Mouse (Mus musculus) embryonic facial prominence, embryonic 14.5 days (tissue): ENCODE results near the gene Kif19a. TPM values are rescaled to one million over a fixed set of nuclear protein-coding genes. Genes with fewer than 3 reads are reported as not detected.

Experiments used
- ATAC-seq: fragments of 200-750 bp; cut with Nextera tagmentation; 2 replicates; pipeline ENCODE4 v1.8.0; 2017; ENCODE audit warnings: low read depth, moderate number of reproducible peaks, moderate TSS enrichment
- DNase-seq: peaks from one replicate; pipeline ENCODE4 v3.0.0-alpha.2; 2015; ENCODE audit warnings: low spot score
- H3K27ac ChIP-seq: fragments of 300-500 bp; sonication (generic); replicated peaks from 2 replicates; pipeline ENCODE4 v1.5.1; 2014; ENCODE audit warnings: low read depth, mild to moderate bottlenecking, low read length, moderate library complexity
- H3K27me3 ChIP-seq: fragments of 300-500 bp; sonication (generic); replicated peaks from 2 replicates; pipeline ENCODE4 v1.6.1; 2014; ENCODE audit warnings: low read length; ENCODE audit not compliant: control insufficient read depth, insufficient read depth
- H3K36me3 ChIP-seq: fragments of 300-500 bp; sonication (generic); 2 replicates; pipeline ENCODE4 v1.6.1; 2014; ENCODE audit warnings: low read length, mixed read lengths; ENCODE audit not compliant: control insufficient read depth, insufficient read depth
- H3K4me1 ChIP-seq: fragments of 300-500 bp; sonication (generic); 2 replicates; pipeline ENCODE4 v1.6.1; 2014; ENCODE audit warnings: antibody characterized with exemption, low read length; ENCODE audit not compliant: control insufficient read depth, insufficient read depth
- H3K4me2 ChIP-seq: fragments of 300-500 bp; sonication (generic); 2 replicates; pipeline ENCODE4 v1.6.1; 2014; ENCODE audit warnings: low read depth, mild to moderate bottlenecking, low read length, moderate library complexity, mixed read lengths
- H3K4me3 ChIP-seq: fragments of 300-500 bp; sonication (generic); 2 replicates; pipeline ENCODE4 v1.5.1; 2014; ENCODE audit warnings: low read depth, mild to moderate bottlenecking, low read length
- H3K9ac ChIP-seq: fragments of 300-500 bp; sonication (generic); 2 replicates; pipeline ENCODE4 v1.6.1; 2014; ENCODE audit warnings: low read depth, mild to moderate bottlenecking, low read length, moderate library complexity, mixed read lengths
- H3K9me3 ChIP-seq: fragments of 300-500 bp; sonication (generic); 2 replicates; pipeline ENCODE4 v1.6.1; 2016; ENCODE audit warnings: low read length; ENCODE audit not compliant: control insufficient read depth
- WGBS: fragments of 180-500 bp; shearing (Covaris S2); extraction: QIAGEN DNeasy Blood & Tissue Kit; methylation state at CpG from one replicate; pipeline ENCODE4 v1.1.7; 2014; 5-methylcytosine and 5-hydroxymethylcytosine counted together
- polyA plus RNA-seq: library from polyadenylated mRNA; unstranded; fragments of >200 nt; fragmentation: Nextera tagmentation; extraction: Ambion mirVana; gene quantifications from 2 replicates; pipeline ENCODE4 v1.2.1, GENCODE M21; 2014

The Kif19a gene
- polyA plus RNA-seq: 2.1 TPM in 2 replicates

- WGBS: 2% methylated on average over 39 of the region's 51 CpGs
- Histone ChIP-seq H3K4me3 (peak within 1 kb of the TSS; percentile 41), H3K27me3 (peaks cover 9% of the 10 kb centered on the region), H3K9ac (peak within 1 kb of the TSS; percentile 45), H3K36me3 (no peaks in the 10 kb centered on the region), H3K4me1 (peaks cover 5% of the 10 kb centered on the region), H3K4me2 (peak within 1 kb of the TSS; percentile 63), H3K9me3 (no peaks in the 10 kb centered on the region), H3K27ac (no peak within 1 kb of the TSS)
- ATAC-seq (peak; percentile 72), DNase-seq (peak; percentile 69)
Observed at GRCm38 (mm10) chr11:114764820-114765818, at the start of gene Kif19a. Kif19a (plus strand) TSS chr11:114765388.

GRCm38 (mm10) chr11:114715531-114715930, 49.7 kb upstream of the Kif19a start:
- H3K27ac ChIP-seq: no peak overlapping the region
- H3K4me2 ChIP-seq: no peak overlapping the region
- H3K4me3 ChIP-seq: no peak overlapping the region
- no peak overlapping the region for H3K9ac ChIP-seq
- no peaks in the 10 kb centered on the region for H3K4me1 ChIP-seq
- 77% methylated on average over 7 of the region's 7 CpGs for WGBS
- peaks cover 20% of the 10 kb centered on the region for H3K36me3 ChIP-seq
- ATAC-seq (no peak), DNase-seq (no peak)
- no peaks in the 10 kb centered on the region for H3K27me3 ChIP-seq
- H3K9me3 ChIP-seq: no peaks in the 10 kb centered on the region

GRCm38 (mm10) chr11:114720535-114720934, 44.7 kb upstream of the Kif19a start:
- 88% methylated on average over 10 of the region's 10 CpGs for WGBS

GRCm38 (mm10) chr11:114722438-114722837, 42.8 kb upstream of the Kif19a start:
- Histone ChIP-seq H3K36me3 (no peaks in the 10 kb centered on the region), H3K27me3 (no peaks in the 10 kb centered on the region), H3K4me3 (no peak overlapping the region), H3K4me2 (no peak overlapping the region), H3K9me3 (no peaks in the 10 kb centered on the region), H3K27ac (no peak overlapping the region), H3K4me1 (peaks cover 10% of the 10 kb centered on the region), H3K9ac (no peak overlapping the region)
- DNase-seq: no peak
- 83% methylated on average over 8 of the region's 8 CpGs for WGBS
- ATAC-seq: no peak

More at GRCm38 (mm10) chr11:114720535-114720934, 44.7 kb upstream of the Kif19a start:
- Histone ChIP-seq H3K27ac (no peak overlapping the region), H3K4me1 (peaks cover 6% of the 10 kb centered on the region; the same call in 1 of the 2 replicates), H3K27me3 (no peaks in the 10 kb centered on the region), H3K9me3 (no peaks in the 10 kb centered on the region), H3K4me3 (no peak overlapping the region), H3K9ac (no peak overlapping the region), H3K4me2 (no peak overlapping the region), H3K36me3 (no peaks in the 10 kb centered on the region)
- DNase-seq: no peak
- no peak for ATAC-seq

GRCm38 (mm10) chr11:114723030-114723429, 42.2 kb upstream of the Kif19a start:
- Histone ChIP-seq H3K9me3 (no peaks in the 10 kb centered on the region), H3K4me1 (peaks cover 13% of the 10 kb centered on the region), H3K27ac (no peak overlapping the region), H3K27me3 (no peaks in the 10 kb centered on the region), H3K36me3 (no peaks in the 10 kb centered on the region), H3K4me3 (no peak overlapping the region), H3K9ac (no peak overlapping the region), H3K4me2 (no peak overlapping the region)
- DNase-seq (peak; percentile 73), ATAC-seq (peak; percentile 8; the same call in 1 of the 2 replicates)
- 57% methylated on average over 13 of the region's 13 CpGs for WGBS

GRCm38 (mm10) chr11:114724787-114725590, 40.2 kb upstream of the Kif19a start:
- no peaks in the 10 kb centered on the region; the same call in 1 of the 2 replicates for H3K27me3 ChIP-seq
- DNase-seq (peak; percentile 97), ATAC-seq (peak; percentile 65)
- H3K36me3 ChIP-seq: no peaks in the 10 kb centered on the region
- H3K4me3 ChIP-seq: no peak overlapping the region
- H3K27ac ChIP-seq: peak overlapping the region; percentile 63
- H3K4me2 ChIP-seq: peak overlapping the region; percentile 13; the same call in 1 of the 2 replicates
- H3K9ac ChIP-seq: no peak overlapping the region
- H3K9me3 ChIP-seq: no peaks in the 10 kb centered on the region
- H3K4me1 ChIP-seq: peaks cover 24% of the 10 kb centered on the region
- 25% methylated on average over 11 of the region's 11 CpGs for WGBS

GRCm38 (mm10) chr11:114726965-114727825, 38.0 kb upstream of the Kif19a start, which contains the start of gene Dnaic2:
Dnaic2 (plus strand) TSS chr11:114727408.
- H3K9ac ChIP-seq: 0 out of 2 replicates have a peak within 1 kb of the TSS, but pooled peaks have one; percentile 9
- H3K36me3 ChIP-seq: no peaks in the 10 kb centered on the region
- peak within 1 kb of the TSS; percentile 53 for H3K4me2 ChIP-seq
- H3K27ac ChIP-seq: no peak within 1 kb of the TSS; the same call in 1 of the 2 replicates
- peaks cover 24% of the 10 kb centered on the region for H3K4me1 ChIP-seq
- H3K4me3 ChIP-seq: peak within 1 kb of the TSS; percentile 27
- no peaks in the 10 kb centered on the region for H3K9me3 ChIP-seq
- ATAC-seq (peak; percentile 72), DNase-seq (peak; percentile 88)
- WGBS: 10% methylated on average over 34 of the region's 34 CpGs
- no peaks in the 10 kb centered on the region; the same call in 1 of the 2 replicates for H3K27me3 ChIP-seq
